Mouse (Mus musculus) adrenal gland, postnatal 14 days (tissue): ENCODE results near the gene Slit3. TPM values are rescaled to one million over a fixed set of nuclear protein-coding genes. Genes with fewer than 3 reads are reported as not detected.
A peak's percentile ranks its signal among the peaks of the same experiment; 100 is the strongest.

Experiments used
- DNase-seq: peaks from one replicate; pipeline ENCODE4 v3.0.0; 2021; ENCODE audit warnings: mixed read lengths
- total RNA-seq: library from RNA; stranded (reverse); gene quantifications from 2 replicates; pipeline ENCODE4 v1.2.3, GENCODE M21; 2021

Slit3 gene
- total RNA-seq, 1 experiment from 2014 or later = 43.7 TPM

DNA sequence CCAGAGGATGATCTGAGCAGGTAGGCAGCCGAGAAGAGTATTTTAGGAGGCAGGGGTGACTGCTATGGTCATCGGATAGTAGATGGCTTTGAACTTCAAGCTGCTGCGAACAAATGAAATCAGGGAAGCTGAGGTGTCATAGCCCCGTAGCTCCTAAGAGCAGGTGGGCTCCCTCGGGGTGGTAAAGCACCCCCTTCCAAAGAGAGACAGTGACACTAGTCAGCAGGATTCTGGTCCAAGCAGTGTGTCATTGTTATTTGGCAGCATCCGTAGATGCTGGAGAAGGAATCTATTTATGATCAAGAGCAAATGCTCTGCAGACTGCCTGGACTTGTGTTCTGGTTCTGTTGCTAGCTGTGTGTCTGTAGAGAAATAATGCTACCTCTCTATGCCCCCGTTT, 154.3 kb downstream of the Slit3 start:
- DNase-seq = no peak

DNA sequence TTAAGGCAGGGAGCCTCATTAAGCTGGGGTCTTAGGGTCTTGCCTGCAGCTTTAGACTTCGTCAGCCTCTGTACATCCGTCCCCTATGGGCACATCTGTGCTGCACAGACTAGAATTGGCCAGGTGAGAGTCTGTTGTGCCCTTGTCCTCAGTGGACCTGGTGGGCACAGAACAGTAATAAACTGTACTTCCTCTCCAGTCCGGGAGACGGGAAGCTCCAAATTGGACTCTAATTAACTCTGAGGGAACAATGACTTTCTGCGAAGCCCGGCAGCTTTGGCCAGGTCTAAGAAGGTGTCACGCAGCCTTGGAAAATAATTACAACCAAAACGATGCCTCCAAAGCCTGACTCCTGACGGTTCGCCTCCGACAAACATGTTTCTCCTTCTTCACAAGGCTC, 155.0 kb downstream of the Slit3 start:
- no peak for DNase-seq

DNA sequence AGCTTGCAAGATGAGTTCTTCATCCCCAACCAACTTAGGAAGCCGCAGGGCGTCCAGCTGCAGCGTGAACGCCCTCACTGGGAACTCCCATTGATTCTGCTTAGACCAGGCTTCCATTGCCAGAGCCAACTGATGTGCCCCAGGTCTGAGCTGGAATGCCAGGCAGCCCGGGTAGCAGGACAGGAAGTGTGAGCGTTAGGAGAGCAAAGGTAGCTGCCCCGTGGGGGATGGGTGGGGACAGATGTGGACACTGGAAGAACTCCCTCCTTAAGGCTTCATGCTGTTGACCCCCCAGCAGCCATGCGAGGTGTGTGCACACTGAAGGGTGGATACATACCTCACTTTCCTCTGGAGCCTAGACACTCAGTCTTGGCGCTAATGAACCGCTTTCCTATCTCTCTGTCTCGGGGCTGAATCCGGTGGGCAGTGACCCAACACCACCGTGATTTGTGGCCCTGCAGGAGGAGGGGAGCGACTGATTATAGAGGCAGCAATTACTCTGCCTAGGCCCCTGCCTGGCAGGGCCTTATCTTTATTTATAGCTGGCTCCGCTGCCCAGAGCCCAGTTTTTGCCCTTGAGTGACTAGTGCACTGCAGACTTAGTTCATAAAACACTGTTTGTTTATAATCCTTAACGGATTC, 157.2 kb downstream of the Slit3 start:
- DNase-seq = peak; percentile 81

DNA sequence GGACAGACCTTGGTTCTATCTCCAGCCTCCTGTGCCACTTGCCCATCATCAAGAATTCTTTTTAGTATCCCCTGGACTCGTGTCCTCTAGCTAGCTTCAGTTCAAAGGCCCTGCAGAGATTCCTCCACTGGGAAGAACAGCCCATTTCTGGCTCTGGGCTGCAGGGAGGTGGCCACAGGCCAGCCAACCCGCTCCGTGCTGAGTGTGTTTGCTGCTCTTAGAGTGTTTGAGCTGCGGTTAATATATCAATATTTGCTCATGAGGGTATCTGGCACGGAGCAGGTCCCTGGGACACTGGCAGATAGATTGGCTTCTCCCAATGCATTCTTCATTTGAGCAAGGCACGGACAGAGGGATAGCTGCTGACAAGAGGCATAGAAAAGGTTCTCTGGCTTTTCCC, 159.8 kb downstream of the Slit3 start:
- no peak for DNase-seq

DNA sequence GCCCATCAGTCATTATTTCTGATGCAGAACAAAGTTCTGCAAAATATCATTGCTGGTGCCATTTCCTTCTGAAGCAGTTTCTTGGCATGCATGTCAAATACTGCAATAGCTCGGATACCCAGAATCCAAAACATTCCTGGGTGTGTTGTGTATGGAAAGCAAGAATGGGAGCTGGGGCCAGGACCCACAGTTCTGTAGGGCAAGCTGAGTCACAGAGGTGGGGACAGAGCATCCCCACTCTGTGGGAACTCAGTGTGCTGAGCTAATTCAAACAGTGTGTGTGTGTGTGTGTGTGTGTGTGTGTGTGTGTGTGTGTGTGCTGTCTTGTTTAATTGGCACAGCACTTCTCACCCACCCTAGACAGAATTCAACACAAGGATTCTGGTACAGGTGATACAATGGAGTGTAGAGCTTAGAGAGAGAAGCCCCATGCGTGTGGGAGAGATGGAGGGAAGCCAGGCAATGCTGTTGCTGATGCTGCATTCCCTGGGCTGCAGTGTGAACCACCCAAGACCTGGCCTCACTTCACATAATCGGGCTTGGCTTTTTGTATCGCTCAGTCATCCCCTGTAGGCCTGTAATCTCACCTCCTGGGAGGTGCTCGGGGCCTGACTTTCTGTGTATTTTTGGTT, 161.1 kb downstream of the Slit3 start:
- DNase-seq = no peak

DNA sequence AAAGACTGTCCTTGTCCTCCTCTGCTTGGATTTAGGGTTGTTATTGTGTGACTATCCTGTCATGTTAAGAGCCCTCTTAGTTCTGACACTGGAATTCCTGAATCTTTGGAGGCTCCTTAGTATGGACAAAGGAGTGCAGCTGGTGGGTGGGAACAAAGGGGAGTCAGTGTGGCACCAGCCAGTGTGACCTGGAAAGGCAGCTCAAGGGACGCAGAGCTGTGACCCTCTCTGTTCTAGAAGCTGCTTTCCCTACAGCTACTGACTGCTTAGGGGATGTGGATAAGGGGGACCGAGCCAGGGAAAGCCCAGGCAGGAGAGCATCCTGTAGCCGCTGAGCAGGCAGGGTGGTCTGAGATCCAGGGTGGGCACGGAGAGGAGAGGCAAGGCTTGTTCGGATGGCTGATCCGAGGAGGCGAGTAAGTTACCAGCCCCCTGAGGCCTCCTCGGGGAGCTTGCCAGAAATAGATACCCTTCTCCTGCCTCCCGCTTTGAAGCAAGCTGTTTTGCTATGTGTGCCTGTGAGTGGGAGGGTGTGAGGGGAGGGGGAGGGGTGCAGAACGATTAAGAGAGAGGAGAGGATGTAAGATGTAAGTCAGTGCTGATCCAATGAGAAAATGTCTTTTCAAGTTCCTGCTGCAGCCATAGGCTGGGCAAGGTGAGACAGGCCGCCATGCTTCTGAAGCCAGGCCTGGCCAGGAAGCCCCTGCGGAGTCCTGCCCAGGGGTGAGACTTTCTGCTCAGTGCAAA, 162.0 kb downstream of the Slit3 start:
- DNase-seq = no peak

DNA sequence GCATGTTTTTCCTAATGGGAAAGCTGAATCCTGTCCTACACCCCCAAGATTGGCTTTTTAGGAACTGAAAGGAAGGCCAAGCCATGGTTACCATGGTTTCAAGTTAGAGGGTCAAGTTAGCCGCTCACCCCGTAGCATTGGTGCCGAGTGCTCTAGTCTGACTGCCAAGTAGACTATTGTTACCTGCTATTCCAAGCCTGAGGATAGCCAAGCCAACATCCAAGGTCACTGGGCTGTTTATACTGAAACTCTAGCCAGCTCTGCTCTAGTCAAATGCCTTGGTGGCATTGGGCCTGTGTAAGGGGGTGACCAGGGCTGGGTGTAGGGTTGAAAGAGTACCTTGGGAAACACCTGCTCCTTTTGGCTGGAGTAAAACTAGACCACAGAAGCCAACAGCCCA, 162.7 kb downstream of the Slit3 start:
- DNase-seq = peak; percentile 45

DNA sequence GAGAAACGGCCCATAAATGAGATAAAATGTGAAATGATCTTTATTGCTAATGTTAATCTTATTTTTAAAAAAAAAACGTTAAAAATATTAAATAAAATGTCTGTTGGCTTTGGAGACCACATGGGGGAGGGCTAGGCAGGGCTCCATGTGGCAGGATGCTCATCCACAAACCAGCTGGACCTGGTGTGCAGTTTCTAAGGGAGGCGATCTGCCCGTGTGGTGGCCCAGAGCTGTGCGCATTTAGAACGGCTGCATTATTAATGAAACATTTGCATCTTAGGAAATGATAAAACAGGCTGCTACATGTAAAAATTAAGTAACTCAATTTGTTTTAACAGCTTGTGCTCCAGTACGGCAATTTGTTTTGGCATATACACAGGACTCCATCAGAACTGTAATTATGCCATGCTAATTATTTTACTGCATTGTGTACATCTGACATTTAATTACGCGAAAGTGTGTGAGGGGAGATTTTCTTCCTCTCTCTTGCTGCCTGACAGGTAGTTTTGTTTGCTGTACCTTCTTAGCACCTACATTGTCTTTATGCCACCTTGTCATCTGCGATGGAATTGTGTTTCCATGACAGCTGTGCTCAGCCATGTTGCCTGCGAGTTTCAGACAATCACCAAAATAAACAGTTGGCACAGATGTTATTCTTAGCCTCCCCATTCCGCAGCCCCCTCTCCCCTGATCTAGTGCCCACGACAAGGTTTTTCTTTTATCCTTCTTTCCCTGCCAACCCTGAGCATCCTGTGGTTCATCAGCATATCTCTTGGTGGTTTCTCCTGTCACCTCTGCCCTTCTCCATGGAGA, 165.8 kb downstream of the Slit3 start:
- DNase-seq = no peak

DNA sequence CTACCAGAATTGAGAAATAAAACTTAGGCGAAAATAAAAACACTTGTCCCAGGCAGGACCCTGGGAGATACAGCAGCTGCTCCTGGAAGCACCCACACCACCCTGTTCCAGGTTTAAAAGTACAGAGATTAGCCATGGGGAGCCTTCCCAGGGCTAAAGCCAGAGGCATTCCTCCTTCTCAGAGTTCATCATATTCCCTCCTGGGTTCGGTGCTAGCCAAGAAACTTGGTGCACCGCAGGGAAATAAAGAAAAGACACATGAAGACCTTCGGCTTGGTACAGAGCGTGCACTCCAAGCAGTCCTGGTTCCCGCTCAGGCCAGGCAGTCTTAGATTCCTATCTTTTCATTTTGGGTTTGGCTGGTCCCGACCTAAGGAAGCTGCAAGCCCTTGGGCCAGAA, 167.0 kb downstream of the Slit3 start:
- DNase-seq = no peak

DNA sequence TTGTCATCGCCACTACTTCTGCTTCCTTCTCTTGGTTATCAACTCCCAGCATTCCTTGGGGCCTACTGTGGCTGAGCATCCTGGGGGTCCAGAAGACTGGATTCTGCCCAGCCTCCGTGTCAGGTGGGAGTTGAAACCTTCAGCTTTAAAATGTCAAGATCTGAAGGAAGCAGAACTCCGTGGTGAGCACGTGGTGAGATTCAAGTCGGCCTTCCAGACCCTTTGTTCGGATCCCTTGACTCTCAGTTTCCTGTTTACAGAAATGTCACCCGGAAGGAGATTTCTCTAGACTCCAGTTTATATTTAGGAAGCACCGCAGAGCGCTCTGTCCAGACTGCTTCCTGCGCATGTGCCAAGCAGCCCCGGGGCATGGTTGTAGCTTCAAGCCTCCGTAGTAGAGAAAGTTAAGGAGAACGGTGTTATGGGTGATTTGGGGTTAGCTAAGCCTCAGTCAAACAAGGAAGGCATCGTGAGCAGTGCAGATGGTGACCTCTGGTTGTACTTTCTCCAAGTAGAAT, 167.8 kb downstream of the Slit3 start:
- no peak for DNase-seq

DNA sequence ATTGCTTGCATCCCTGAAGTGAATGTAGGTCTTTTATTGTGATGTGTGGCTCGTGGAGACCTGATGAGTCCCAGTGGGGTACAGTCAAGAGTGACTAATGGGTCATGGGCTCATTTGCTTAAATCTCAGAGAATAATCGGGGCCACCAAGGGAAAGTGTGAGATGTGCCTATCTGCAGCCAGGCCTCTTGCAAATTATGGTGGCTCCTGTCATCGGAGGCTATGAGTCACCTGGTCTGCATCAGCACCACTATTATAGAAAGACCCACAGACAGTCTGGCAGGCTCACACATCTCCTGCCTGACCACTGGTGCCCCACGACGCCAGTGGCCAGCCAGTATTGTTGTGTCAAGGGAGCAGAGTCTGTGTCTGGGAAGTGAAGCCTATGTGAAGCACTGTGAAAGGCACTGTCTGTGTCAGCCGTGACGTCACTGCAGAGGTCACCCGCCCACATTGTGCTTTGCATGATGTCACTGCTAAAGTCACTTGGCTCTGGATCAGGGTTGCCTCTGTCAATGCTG, 171.3 kb downstream of the Slit3 start:
- no peak for DNase-seq

DNA sequence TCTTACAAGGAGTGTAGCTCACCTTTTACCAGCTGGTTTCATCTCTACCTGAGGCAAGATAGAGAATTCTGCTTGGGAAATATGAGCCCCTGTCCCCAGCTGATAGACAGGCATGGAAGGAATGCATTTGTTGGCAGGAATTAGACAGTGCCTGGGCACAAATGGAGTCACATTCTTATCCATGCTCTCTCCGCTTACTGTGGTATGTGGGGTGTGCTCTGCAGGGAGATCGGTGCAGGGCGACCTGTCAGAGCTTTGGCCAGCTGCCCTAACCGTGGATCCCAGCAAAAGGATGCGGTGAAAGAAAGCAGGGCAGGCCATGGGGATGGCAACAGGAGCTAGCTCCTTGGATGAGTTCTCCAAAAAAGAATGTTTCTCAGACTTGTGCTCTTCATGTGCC, 172.2 kb downstream of the Slit3 start:
- no peak for DNase-seq

DNA sequence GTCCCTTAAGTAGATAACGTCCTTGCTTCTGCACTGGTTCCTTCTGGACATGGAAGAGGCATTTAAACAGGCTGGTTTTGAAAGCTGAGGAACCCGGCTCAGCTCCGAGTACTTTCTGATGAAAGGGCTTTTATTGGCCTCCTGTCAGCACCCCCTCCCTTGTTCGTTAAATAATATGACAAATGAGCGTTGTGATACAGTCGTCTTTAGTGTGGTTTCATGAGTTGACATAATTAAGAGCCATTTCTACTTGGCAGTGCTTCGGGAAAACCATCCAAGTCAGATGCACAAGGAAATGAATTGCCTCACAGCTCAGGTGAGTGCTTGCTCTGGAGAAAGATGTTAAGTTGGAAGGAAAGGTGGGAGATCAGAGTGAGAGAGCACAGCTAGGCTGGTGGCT, 173.6 kb downstream of the Slit3 start:
- DNase-seq = no peak

DNA sequence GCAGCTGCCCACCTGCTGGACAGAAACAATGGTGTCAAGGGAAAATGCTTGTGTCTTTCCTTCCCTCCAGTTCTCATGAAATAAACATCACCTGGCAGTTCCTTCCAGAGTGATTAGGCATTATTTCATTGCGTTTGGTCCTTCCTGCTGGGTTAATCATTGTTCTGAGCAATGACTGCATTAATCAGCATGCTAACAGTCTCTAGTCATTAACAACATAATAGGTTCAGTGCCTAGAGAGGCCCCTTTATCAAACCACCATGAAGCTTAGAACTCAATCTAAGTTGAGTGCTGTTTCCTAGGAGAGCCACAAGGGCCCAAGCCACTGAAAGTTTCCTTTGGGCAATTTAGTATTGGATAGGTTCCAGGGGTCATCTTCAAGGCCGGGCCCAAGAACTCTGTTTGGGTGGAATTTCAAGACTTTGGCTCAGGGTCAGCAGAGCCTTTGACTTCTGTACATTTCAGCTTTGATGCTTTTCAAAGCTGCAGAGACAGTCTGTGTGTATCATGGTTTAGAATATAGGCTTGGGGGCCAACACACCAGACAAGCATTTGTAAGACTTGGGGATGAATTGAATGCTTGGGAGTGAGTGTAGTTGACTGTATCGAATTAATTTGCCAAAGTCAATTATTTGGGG, 174.3 kb downstream of the Slit3 start:
- peak; percentile 44 for DNase-seq

DNA sequence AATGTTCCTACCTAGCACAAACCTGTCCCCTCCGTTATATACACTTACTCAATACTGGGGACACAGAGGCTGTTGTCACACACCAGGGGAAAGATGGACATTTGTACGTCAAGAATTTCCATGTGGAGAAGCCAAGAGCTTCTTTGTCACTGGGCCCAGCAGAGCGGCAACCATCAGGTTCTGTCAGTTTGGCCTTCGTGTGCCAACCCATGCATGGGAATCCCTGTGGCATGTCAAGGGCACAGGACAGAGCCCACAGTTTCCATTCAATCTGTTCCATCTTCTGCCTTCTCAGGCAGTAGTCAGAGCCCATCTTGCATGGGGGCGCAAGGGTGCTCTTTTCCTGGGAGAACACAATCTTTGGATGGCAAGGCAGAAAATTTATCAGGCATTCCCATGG, 175.8 kb downstream of the Slit3 start:
- no peak for DNase-seq

DNA sequence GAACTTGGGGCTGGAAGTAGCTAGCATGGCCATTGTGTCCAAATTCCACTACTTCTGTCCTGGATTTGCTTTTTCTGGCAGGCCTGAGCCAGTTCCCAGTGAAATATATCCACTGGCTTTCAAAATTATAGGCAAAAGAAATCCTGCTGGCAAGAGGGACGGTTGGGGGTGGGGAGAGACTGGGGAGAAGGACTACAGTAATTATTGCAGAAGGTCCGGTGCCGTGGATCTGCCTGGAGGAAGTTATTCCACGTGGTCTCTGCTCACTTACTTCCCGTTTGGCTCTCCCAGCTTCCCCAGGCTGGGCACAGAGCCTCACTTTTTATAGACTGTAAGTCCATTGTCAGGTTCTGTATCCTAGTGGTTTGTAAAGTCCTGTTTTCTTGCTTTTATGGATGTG, 176.3 kb downstream of the Slit3 start:
- DNase-seq = peak; percentile 88

DNA sequence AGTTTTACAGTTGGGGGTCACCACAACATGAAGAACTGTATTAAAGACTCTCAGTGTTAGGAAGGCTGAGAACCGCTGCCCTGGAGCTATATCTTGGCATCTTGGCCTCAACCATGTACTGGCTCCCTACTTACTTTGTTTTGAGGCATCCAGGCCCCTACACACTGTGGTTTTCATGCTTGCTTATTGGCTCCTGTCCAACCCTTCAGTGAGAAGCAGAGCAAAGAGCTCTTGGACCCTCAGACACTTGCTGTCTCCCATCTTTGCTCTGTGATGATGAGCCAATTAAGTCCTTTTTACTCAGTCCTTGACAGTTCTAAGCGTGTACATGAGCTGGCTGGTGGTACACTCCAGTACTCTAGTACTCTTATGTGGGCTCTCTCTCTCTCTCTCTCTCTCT, 177.5 kb downstream of the Slit3 start:
- no peak for DNase-seq

DNA sequence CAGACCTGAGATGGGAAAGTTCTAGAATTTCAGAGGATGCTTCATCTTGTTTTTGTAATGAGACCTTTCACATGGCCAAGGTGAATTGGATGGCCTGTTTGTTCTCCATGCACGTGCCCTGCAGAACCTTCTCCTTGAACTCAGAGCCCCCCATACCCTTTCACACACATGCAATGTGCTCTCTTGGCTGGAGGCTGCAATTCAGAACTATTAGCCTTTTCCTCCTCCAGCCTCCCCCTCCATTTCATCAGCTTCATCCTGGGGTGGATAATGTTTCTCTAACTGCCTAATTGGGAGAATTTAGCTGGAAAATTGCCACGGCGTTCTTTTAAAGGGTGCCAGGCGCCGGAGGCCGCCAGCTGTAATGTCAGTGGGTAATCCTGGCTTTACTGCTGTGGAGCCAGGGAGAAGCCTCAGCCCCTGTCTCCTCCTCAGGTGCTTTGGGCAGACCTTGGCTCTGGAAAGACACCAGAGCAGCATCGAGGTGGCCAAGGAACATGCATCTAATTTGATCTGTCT, 178.9 kb downstream of the Slit3 start:
- no peak for DNase-seq

DNA sequence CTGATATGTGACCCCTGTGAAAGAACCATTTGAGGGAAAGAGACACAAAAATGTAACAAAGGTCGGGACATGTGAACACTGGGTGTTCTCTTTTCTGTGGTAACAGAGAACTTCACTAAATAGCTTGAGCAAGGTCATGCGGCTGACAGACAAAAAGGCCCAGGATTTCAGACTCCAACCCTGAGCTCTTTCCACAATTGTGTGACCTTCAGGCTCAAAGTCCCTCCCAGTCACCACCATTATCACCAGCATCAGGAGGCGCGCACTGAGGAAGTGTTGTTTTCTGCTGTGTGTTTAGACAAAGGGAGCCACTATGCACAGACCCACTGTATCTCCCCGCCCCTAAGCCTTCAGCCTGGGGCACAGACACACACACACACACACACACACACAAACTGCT, 181.2 kb downstream of the Slit3 start:
- peak; percentile 59 for DNase-seq

DNA sequence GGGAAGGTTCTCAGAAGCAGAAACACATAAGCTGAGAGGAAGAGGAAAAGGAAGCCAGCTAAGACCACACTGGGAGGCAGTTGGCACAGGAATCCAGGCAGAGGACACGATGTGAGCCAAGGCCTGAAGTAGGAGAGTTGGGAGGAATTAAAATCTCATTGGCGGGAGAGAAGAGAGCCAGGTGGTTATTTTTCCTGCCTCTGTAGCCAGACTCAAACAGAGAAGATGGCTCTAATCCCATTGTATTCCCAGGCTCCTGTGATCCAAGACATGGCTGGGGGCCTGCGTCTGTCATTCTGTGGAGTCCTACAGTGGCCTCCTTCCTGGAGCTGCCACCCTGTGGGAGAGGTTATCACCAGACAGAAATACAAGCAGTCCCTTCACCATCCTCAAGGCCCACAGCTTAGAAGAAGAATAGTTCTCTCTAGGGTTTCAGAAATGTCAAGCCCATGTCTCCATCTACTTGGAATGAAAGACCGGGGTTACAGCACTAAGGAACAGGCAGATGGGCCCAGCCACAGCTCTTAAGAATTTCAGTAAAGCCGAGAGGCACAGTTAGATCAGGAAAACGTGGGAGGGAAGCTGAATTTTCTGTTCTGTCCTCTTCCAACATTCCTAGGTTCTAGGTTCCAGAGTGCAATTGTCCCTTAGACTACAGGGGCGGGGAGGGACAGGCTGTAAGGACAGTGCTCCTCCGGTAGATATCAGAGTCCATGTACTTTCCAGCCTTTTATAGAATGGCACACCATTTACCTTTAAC, 183.4 kb downstream of the Slit3 start:
- no peak for DNase-seq

DNA sequence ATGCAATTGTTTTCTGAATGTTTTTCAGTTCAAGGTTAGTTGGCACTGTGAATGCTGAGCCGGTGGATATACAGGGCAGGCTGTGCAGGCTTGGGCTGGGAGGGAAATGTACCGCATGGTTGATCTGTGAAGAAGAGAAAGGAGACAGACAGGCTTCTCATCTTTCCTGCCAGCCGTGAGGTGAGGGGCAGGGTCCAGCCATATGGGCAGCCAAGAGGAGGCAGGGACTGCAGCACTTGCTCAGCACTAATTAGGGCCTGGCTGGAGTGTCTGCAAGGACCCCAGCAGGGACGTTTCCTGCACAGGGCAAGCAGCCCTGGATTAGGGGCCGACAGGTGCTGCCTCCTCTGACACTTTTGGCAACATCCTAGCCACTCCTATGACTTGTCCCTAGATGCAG, 184.1 kb downstream of the Slit3 start:
- no peak for DNase-seq
